Mouse (Mus musculus) cerebellum, adult 2 months (tissue): ENCODE measurements around the gene Tchhl1. TPM values are rescaled to one million over a fixed set of nuclear protein-coding genes. Genes with fewer than 3 reads are reported as not detected.

ENCODE experiments used
- DNase-seq, 2 experiments: peaks; one replicate each; pipeline ENCODE4 v3.0.0; 2021
- H3K27ac ChIP-seq: fragments of 200-500 bp; 2 replicates; pipeline ENCODE4 v1.5.1; 2012; ENCODE audit warnings: low read length, control low read depth, inconsistent platforms; ENCODE audit not compliant: insufficient read depth
- H3K27me3 ChIP-seq: fragments of 200-500 bp; 2 replicates; pipeline ENCODE4 v1.6.1; 2012; ENCODE audit warnings: inconsistent platforms, mild to moderate bottlenecking, low read length, moderate library complexity; ENCODE audit not compliant: control insufficient read depth, insufficient read depth
- H3K4me1 ChIP-seq: fragments of 200-500 bp; 2 replicates; pipeline ENCODE4 v1.6.1; 2011; ENCODE audit warnings: low read length; ENCODE audit not compliant: control insufficient read depth, insufficient read depth
- H3K4me3 ChIP-seq: fragments of 200-500 bp; replicated peaks from 2 replicates; pipeline ENCODE3; 2011; ENCODE audit warnings: mild to moderate bottlenecking, low read depth, low read length, control low read depth; ENCODE audit not compliant: insufficient read depth
- CTCF ChIP-seq: fragments of 200-500 bp; IDR thresholded peaks from 2 replicates; pipeline ENCODE4 v1.5.1; 2011; ENCODE audit warnings: low read depth, mild to moderate bottlenecking, control low read depth, low read length, moderate library complexity, borderline replicate concordance; ENCODE audit not compliant: insufficient read depth
- POLR2A ChIP-seq: fragments of 200-500 bp; IDR thresholded peaks from 2 replicates; pipeline ENCODE4 v1.6.1; 2011; ENCODE audit warnings: low read length, control low read depth, borderline replicate concordance; ENCODE audit not compliant: insufficient read depth
- WGBS: fragments of 180-500 bp; shearing (Covaris S2); methylation state at CpG from one replicate; pipeline ENCODE4 v1.1.7; 2018; 5-methylcytosine and 5-hydroxymethylcytosine counted together
- polyA plus RNA-seq: library from polyadenylated mRNA; depleted of rRNA; stranded (reverse); fragments of >200 nt; gene quantifications from 2 replicates; pipeline ENCODE4 v1.2.3, GENCODE M21; 2012; rRNA removed

The Tchhl1 gene
- polyA plus RNA-seq, 1 experiment = not detected

- no peak for DNase-seq
- TF ChIP-seq POLR2A (no peak), CTCF (no peak)
- H3K4me3 ChIP-seq = no peak overlapping the region
- H3K27me3 ChIP-seq = no peaks in the 10 kb centered on the region
- H3K27ac ChIP-seq = no peak overlapping the region
- H3K4me1 ChIP-seq = no peaks in the 10 kb centered on the region
- 75% methylated on average over 1 of the region's 1 CpGs for WGBS
These were observed 42.5 kb downstream of the Tchhl1 start for GRCm38 (mm10) chr3:93511036-93511435.

DNA sequence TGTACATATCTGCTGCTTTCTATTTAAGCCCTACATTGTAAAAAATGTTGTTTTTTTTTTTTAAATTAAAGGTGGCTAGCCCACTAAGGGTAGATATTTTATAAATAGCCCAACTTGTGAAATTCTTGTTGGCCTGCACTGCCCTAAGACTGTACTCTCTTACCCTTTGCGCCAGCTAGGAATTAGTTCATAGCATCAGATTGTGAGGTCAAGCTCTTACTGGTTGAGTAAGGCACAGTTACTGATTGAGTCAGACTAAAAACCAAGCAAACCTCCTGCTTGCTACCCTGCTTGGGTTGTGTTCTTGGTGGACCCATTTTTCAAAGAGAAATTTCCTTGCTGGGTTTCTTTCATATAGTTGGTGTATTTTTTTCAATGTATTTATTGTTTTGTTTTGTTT, 43.2 kb downstream of the Tchhl1 start:
- TF ChIP-seq POLR2A (no peak), CTCF (no peak)
- Histone ChIP-seq H3K4me1 (no peaks in the 10 kb centered on the region), H3K27ac (no peak overlapping the region), H3K4me3 (no peak overlapping the region), H3K27me3 (no peaks in the 10 kb centered on the region)
- 94% methylated on average over 1 of the region's 1 CpGs for WGBS
- DNase-seq = no peak

DNA sequence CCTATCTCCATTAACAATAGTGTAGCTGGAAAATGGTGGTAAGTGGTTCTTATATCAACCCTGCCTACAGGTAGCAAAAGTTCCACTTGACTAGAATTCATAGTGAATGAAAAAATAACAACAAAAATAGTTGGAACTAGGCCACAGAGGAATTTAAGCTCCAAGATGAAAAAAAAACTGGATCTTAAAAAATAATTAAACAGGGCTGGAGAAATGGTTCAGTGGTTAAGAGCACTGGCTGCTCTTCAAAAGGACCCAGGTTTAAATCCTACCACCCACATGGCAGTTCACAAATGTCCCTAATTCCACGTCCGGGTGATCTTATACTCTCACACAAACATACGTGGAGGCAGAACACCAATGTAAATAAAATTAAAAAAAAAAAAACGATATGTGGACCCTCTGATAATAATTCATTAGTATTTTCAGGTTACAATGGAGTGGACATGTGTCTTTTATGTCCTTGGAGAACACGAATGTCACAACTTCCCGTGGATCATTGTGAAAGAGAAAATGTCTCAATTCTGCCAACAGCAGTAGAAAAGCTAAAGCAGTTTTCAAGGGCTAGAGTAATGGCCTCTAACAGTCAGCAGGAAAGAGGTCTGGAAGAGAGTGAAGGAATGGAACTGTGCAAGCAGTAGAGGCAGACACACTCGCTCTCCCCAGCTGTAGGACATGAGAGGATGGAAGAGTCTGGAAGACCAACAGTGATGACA, 44.0 kb downstream of the Tchhl1 start:
- H3K4me3 ChIP-seq = no peak overlapping the region
- DNase-seq = no peak
- no peak for TF ChIP-seq POLR2A
- TF ChIP-seq CTCF = no peak
- no peaks in the 10 kb centered on the region for H3K4me1 ChIP-seq
- WGBS = 73% methylated on average over 7 of the region's 7 CpGs
- no peaks in the 10 kb centered on the region for H3K27me3 ChIP-seq
- H3K27ac ChIP-seq = no peak overlapping the region

DNA sequence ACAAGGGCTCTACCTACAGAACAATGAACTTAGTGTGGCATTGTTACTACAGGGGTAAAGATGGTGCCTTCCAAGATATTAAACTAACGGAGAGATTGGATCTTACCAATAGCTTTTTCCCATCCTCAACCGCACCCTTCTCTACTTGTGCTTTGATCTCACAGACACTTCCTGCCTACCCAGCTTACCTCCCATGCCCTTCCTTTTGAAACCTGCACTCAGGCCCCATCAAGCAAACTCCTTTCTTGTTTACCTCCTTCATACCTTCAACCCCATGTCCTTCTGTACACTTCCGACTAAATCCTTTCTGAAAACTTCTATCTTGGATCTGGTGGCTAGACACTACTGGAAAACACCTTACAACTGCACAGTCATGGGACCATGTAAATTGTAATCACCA, 46.1 kb downstream of the Tchhl1 start:
- TF ChIP-seq POLR2A = no peak
- no peak for TF ChIP-seq CTCF
- 93% methylated on average over 3 of the region's 3 CpGs for WGBS
- Histone ChIP-seq H3K27ac (no peak overlapping the region), H3K4me1 (no peaks in the 10 kb centered on the region), H3K27me3 (no peaks in the 10 kb centered on the region), H3K4me3 (no peak overlapping the region)
- DNase-seq = no peak

DNA sequence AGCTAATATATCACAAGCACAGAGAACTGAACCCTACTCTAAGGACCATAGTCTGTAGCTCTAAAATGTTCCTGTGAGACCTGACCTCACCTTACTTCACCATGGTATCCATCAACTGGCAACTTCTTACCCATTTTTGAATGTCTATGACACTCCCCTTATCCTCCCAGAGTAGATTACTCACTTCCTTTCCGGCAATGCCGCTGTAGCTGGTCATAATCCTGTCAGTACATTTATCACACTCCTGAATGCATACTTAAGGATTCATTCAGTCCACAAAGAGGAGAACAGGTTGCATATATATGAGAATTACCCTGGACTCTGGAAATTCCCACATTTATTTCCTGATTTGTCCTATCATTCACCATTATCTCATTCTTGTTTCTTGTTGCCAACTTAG, 48.8 kb downstream of the Tchhl1 start:
- no peaks in the 10 kb centered on the region for H3K27me3 ChIP-seq
- no peaks in the 10 kb centered on the region for H3K4me1 ChIP-seq
- no peak overlapping the region for H3K27ac ChIP-seq
- no peak for DNase-seq
- TF ChIP-seq POLR2A = no peak
- TF ChIP-seq CTCF = no peak
- H3K4me3 ChIP-seq = no peak overlapping the region
- WGBS = 96% methylated on average over 2 of the region's 2 CpGs

DNA sequence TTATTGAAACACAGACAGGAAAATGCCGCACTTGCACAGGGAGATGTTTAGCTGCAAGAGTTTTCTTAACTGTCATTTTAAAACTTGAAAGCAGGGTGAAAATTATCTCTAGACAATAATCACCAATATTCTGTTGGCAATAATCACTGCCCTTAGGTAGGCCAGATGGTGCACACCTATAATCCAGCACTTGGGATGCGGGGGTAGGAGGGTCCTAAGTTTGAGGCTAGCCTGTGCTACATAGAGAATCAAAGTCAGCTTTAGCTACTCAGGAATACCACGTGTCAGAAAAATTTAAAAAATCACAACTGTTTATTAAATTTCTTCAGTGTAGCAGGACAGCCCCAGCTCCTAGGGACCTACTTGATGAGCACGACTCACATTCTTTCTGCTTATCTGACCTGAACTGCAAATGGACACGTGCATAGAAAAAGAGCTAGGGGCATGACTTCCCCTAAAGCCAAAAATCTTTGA, 51.3 kb downstream of the Tchhl1 start:
- no peaks in the 10 kb centered on the region for H3K4me1 ChIP-seq
- no peak overlapping the region for H3K4me3 ChIP-seq
- no peak for DNase-seq
- TF ChIP-seq POLR2A = no peak
- TF ChIP-seq CTCF = no peak
- 58% methylated on average over 5 of the region's 5 CpGs for WGBS
- no peak overlapping the region for H3K27ac ChIP-seq
- H3K27me3 ChIP-seq = no peaks in the 10 kb centered on the region

GRCm38 (mm10) chr3:93520330-93521193, 52.0 kb downstream of the Tchhl1 start, which contains the start of gene S100a11:
Gene S100a11, plus strand, starts transcription at chr3:93520488.
- H3K4me1 ChIP-seq = no peaks in the 10 kb centered on the region
- peak in 1 of 2 experiments; percentile 7 for DNase-seq
- TF ChIP-seq POLR2A = no peak
- no peak for TF ChIP-seq CTCF
- peak within 1 kb of the TSS; percentile 4 for H3K4me3 ChIP-seq
- no peaks in the 10 kb centered on the region for H3K27me3 ChIP-seq
- H3K27ac ChIP-seq = no peak within 1 kb of the TSS
- 1% methylated on average over 38 of the region's 38 CpGs for WGBS

Other genes with a start within 250 kb of the Tchhl1 start
- not detected in 2 replicates for gene Flg, start 195.2 kb upstream of the Tchhl1 start, polyA plus RNA-seq
- gene Hrnr, start 149.0 kb upstream of the Tchhl1 start, polyA plus RNA-seq = not detected in 2 replicates
- not detected in 2 replicates for gene Rptn, start 75.1 kb upstream of the Tchhl1 start, polyA plus RNA-seq
- 0.79 and 0.82 TPM in 2 replicates for gene Tchh, start 26.4 kb upstream of the Tchhl1 start, polyA plus RNA-seq
- 25.5 and 25.9 TPM in 2 replicates for gene S100a11, start 51.7 kb downstream of the Tchhl1 start, polyA plus RNA-seq
- 60.1 and 60.6 TPM in 2 replicates for gene S100a10, start 86.3 kb downstream of the Tchhl1 start, polyA plus RNA-seq
- not detected in 2 replicates for gene Tdpoz2, start 183.9 kb downstream of the Tchhl1 start, polyA plus RNA-seq
- not detected in 2 replicates for gene Tdpoz1, start 207.6 kb downstream of the Tchhl1 start, polyA plus RNA-seq
- gene Gm37596, start 224.3 kb downstream of the Tchhl1 start, polyA plus RNA-seq = not detected in 2 replicates